Mouse (Mus musculus) CH12.LX (cell line): ENCODE data around the gene Hist2h2bb. TPM values are rescaled to one million over a fixed set of nuclear protein-coding genes. Genes with fewer than 3 reads are reported as not detected.

Experiments
- DNase-seq: peaks from one replicate; pipeline ENCODE4 v3.0.0-alpha.2; 2013; ENCODE audit errors: extremely low read depth
- H3K27ac ChIP-seq: 2 replicates; pipeline ENCODE4 v1.5.1; 2012; ENCODE audit warnings: low read depth, mild to moderate bottlenecking, control low read depth, moderate library complexity; ENCODE audit not compliant: insufficient read depth
- H3K27me3 ChIP-seq: replicated peaks from 2 replicates; pipeline ENCODE3; 2012; ENCODE audit warnings: inconsistent platforms
- H3K36me3 ChIP-seq, 2 experiments: replicated peaks in 1 of 2; 2 replicates each; pipeline versions ENCODE3 to v1.6.1; 2012; ENCODE audit warnings: inconsistent platforms in 1 of 2, low read length in 1 of 2, mild to moderate bottlenecking in 1 of 2, mixed read lengths in 1 of 2, moderate library complexity in 1 of 2; ENCODE audit not compliant: control insufficient read depth in 1 of 2, insufficient read depth in 1 of 2
- H3K4me1 ChIP-seq, 2 experiments: 2 replicates each; pipeline ENCODE4 v1.6.1; 2012; ENCODE audit warnings: inconsistent platforms in 1 of 2, moderate library complexity in 1 of 2; ENCODE audit not compliant: insufficient read depth in 2 of 2, control insufficient read depth in 1 of 2
- H3K4me2 ChIP-seq: 2 replicates; pipeline ENCODE4 v1.6.1; 2012; ENCODE audit warnings: low read depth, mild to moderate bottlenecking, control low read depth; ENCODE audit not compliant: poor library complexity, insufficient read depth, severe bottlenecking
- H3K4me3 ChIP-seq, 3 experiments: fragments of 150-350 bp in 1 of 3; sonication (generic) in 1 of 3; replicated peaks in 1 of 3; 2 replicates each; pipeline versions ENCODE3 to v1.5.1; 2011 to 2012; ENCODE audit warnings: low read depth in 2 of 3, low read length in 2 of 3, mild to moderate bottlenecking in 2 of 3, moderate library complexity in 2 of 3, control low read depth in 1 of 3, improper control_type of control experiment in 1 of 3, inconsistent platforms in 1 of 3, mixed read lengths in 1 of 3; ENCODE audit not compliant: poor library complexity in 1 of 3
- H3K79me2 ChIP-seq: replicated peaks from 2 replicates; pipeline ENCODE4 v1.6.1; 2012; ENCODE audit warnings: mild to moderate bottlenecking, moderate library complexity; ENCODE audit not compliant: control insufficient read depth, poor library complexity, insufficient read depth, severe bottlenecking; ENCODE audit errors: extremely low read depth
- H3K9ac ChIP-seq: 2 replicates; pipeline ENCODE4 v1.6.1; 2012; ENCODE audit warnings: low read depth, mild to moderate bottlenecking, control low read depth, moderate library complexity; ENCODE audit not compliant: insufficient read depth
- H3K9me3 ChIP-seq: replicated peaks from 2 replicates; pipeline ENCODE3; 2012; ENCODE audit warnings: low read length, inconsistent platforms, mixed read lengths
- CHD1 ChIP-seq: IDR thresholded peaks from 2 replicates; pipeline ENCODE4 v1.6.1; 2012; ENCODE audit warnings: low read depth, low read length, improper control_type of control experiment, inconsistent platforms
- CHD2 ChIP-seq: IDR thresholded peaks from 2 replicates; pipeline ENCODE4 v1.6.1; 2011; ENCODE audit warnings: low read length, improper control_type of control experiment
- CTCF ChIP-seq, 2 experiments: IDR thresholded peaks in 1 of 2; conservative IDR thresholded peaks in 1 of 2; 2 replicates each; pipeline ENCODE4 v1.5.1; 2011 to 2012; ENCODE audit warnings: low read depth in 2 of 2, low read length in 2 of 2, improper control_type of control experiment in 1 of 2, inconsistent platforms in 1 of 2, mild to moderate bottlenecking in 1 of 2, moderate library complexity in 1 of 2
- ELF1 ChIP-seq: IDR thresholded peaks from 2 replicates; pipeline ENCODE4 v1.6.1; 2014; ENCODE audit warnings: low read depth, mild to moderate bottlenecking, inconsistent platforms, low read length, improper control_type of control experiment
- EP300 ChIP-seq: IDR thresholded peaks from 2 replicates; pipeline ENCODE4 v1.6.1; 2011; ENCODE audit warnings: low read length, improper control_type of control experiment
- ETS1 ChIP-seq: conservative IDR thresholded peaks from 2 replicates; pipeline ENCODE4 v1.6.1; 2012; ENCODE audit warnings: low read depth, mild to moderate bottlenecking, inconsistent platforms, low read length, improper control_type of control experiment, moderate library complexity
- HCFC1 ChIP-seq: IDR thresholded peaks from 2 replicates; pipeline ENCODE4 v1.6.1; 2012; ENCODE audit warnings: low read depth, mild to moderate bottlenecking, inconsistent platforms, low read length, improper control_type of control experiment
- IRF4 ChIP-seq: IDR thresholded peaks from 2 replicates; pipeline ENCODE4 v1.6.1; 2014; ENCODE audit warnings: low read depth, mild to moderate bottlenecking, inconsistent platforms, low read length, improper control_type of control experiment
- JUND ChIP-seq: conservative IDR thresholded peaks from 2 replicates; pipeline ENCODE4 v1.6.1; 2011; ENCODE audit warnings: low read depth, low read length, improper control_type of control experiment
- KAT2A ChIP-seq: IDR thresholded peaks from 2 replicates; pipeline ENCODE4 v1.6.1; 2012; ENCODE audit warnings: low read length, improper control_type of control experiment, inconsistent platforms; ENCODE audit not compliant: insufficient replicate concordance
- MAFK ChIP-seq: IDR thresholded peaks from 2 replicates; pipeline ENCODE4 v1.6.1; 2011; ENCODE audit warnings: low read length, improper control_type of control experiment; ENCODE audit not compliant: insufficient replicate concordance
- MAX ChIP-seq: IDR thresholded peaks from 2 replicates; pipeline ENCODE4 v1.6.1; 2011; ENCODE audit warnings: low read length, improper control_type of control experiment
- MEF2A ChIP-seq: IDR thresholded peaks from 2 replicates; pipeline ENCODE4 v1.6.1; 2014; ENCODE audit warnings: low read depth, mild to moderate bottlenecking, inconsistent platforms, low read length, improper control_type of control experiment, borderline replicate concordance
- MXI1 ChIP-seq: IDR thresholded peaks from 2 replicates; pipeline ENCODE4 v1.6.1; 2011; ENCODE audit warnings: mild to moderate bottlenecking, low read depth, low read length, improper control_type of control experiment
- NRF1 ChIP-seq: IDR thresholded peaks from 2 replicates; pipeline ENCODE4 v1.6.1; 2014; ENCODE audit warnings: low read depth, mild to moderate bottlenecking, inconsistent platforms, low read length, improper control_type of control experiment, moderate library complexity
- PAX5 ChIP-seq: IDR thresholded peaks from 2 replicates; pipeline ENCODE4 v1.6.1; 2012; ENCODE audit warnings: low read length, inconsistent platforms, mixed read lengths
- POLR2AphosphoS2 ChIP-seq: IDR thresholded peaks from 2 replicates; pipeline ENCODE4 v1.6.1; 2011; ENCODE audit warnings: low read depth, low read length, improper control_type of control experiment
- RAD21 ChIP-seq: IDR thresholded peaks from 2 replicates; pipeline ENCODE4 v1.6.1; 2011; ENCODE audit warnings: low read depth, mild to moderate bottlenecking, low read length, improper control_type of control experiment, moderate library complexity
- SIN3A ChIP-seq: IDR thresholded peaks from 2 replicates; pipeline ENCODE4 v1.6.1; 2012; ENCODE audit warnings: low read length, improper control_type of control experiment, inconsistent platforms
- UBTF ChIP-seq: IDR thresholded peaks from 2 replicates; pipeline ENCODE4 v1.6.1; 2012; ENCODE audit warnings: low read depth, mild to moderate bottlenecking, inconsistent platforms, low read length, improper control_type of control experiment, moderate library complexity
- ZC3H11A ChIP-seq: IDR thresholded peaks from 2 replicates; pipeline ENCODE4 v1.6.1; 2012; ENCODE audit warnings: low read depth, mild to moderate bottlenecking, inconsistent platforms, low read length, improper control_type of control experiment
- ZKSCAN1 ChIP-seq: IDR thresholded peaks from 2 replicates; pipeline ENCODE4 v1.6.1; 2012; ENCODE audit warnings: low read depth, inconsistent platforms, low read length, improper control_type of control experiment, borderline replicate concordance
- ZNF384 ChIP-seq: IDR thresholded peaks from 2 replicates; pipeline ENCODE4 v1.6.1; 2012; ENCODE audit warnings: low read depth, low read length, improper control_type of control experiment, inconsistent platforms
- dilution Hi-C: fragments of 300-500 bp; cut with MboI; formaldehyde crosslinking; loops from 2 replicates; pipeline ENCODE4 v1.14.3; 2020; ENCODE audit warnings: low sequenced_read_pairs; ENCODE audit not compliant: extremely low pct_unique_long_range_greater_than_20kb, extremely low pct_ligation_motif_present
- in situ Hi-C: fragments of 300-500 bp; cut with MboI; formaldehyde crosslinking; loops from 3 replicates; pipeline ENCODE4 v1.14.3; 2019; ENCODE audit warnings: low sequenced_read_pairs, low pct_ligation_motif_present, low pct_unique_long_range_greater_than_20kb, mixed read lengths
- polyA plus RNA-seq: library from polyadenylated mRNA; unstranded; fragments of >175 nt; gene quantifications from 2 replicates; pipeline ENCODE4 v1.2.1, GENCODE M21; 2012; ENCODE audit warnings: low read depth; ENCODE audit not compliant: insufficient read length
- total RNA-seq, 2 experiments: library from RNA; depleted of rRNA; stranded (reverse); fragments of 300-350 nt in 1 of 2; fragments of >200 nt in 1 of 2; gene quantifications; 2 replicates each; pipeline ENCODE4 v1.2.3; 2012 to 2014

Gene Hist2h2bb
- total and polyA plus RNA-seq, 3 experiments: 4.1 to 2,265 (median 51.9) TPM

GRCm38 (mm10) chr3:96237335-96237903, 32.1 kb upstream of the Hist2h2bb start:
- Histone ChIP-seq H3K27me3 (no peaks in the 10 kb centered on the region), H3K36me3 (no peaks in the 10 kb centered on the region), H3K9me3 (no peaks in the 10 kb centered on the region), H3K4me2 (peak overlapping the region; percentile 31), H3K79me2 (no peaks in the 10 kb centered on the region), H3K4me3 (peak overlapping the region; percentile 55 to 84 (median 76)), H3K9ac (peak overlapping the region; percentile 80), H3K4me1 (peaks cover 2 to 48% of the 10 kb centered on the region in 2 experiments; a peak in 2 of 4 replicates), H3K27ac (peak overlapping the region; percentile 92)
- DNase-seq: peak; percentile 62
- dilution Hi-C loops: no loop called here
- TF ChIP-seq ELF1 (0 out of 2 replicates have a peak, but pooled peaks have one; percentile 9), ETS1 (peak; percentile 21; the same call in 1 of the 2 replicates), ZKSCAN1 (no peak), MAFK (0 out of 2 replicates have a peak, but pooled peaks have one; percentile 8), CHD1 (no peak), KAT2A (0 out of 2 replicates have a peak, but pooled peaks have one; percentile 18), PAX5 (no peak), UBTF (no peak), CHD2 (no peak; the same call in 1 of the 2 replicates), POLR2AphosphoS2 (no peak), MEF2A (peak; percentile 15; the same call in 1 of the 2 replicates), MAX (no peak), RAD21 (no peak), IRF4 (no peak), ZNF384 (no peak), CTCF (conservative IDR thresholded peaks at IDR 0.05 in 1 of 2, IDR thresholded peaks at IDR 0.05 in 1 of 2; ENCODE audit: low read depth in 2 of 2, low read length in 2 of 2) (no peak), SIN3A (no peak), ZC3H11A (no peak), MXI1 (no peak), NRF1 (no peak), HCFC1 (no peak), EP300 (0 out of 2 replicates have a peak, but pooled peaks have one; percentile 36), JUND (no peak)
- in situ Hi-C loops: no loop called here
